Mouse (Mus musculus): ENCODE results near the gene Myo16.

GRCm38 (mm10) chr8:10629862-10630261 is 476.2 kb downstream of the Myo16 start:
- no peak for TF ChIP-seq GATA1 (IDR thresholded peaks at IDR 0.05; ENCODE audit: borderline replicate concordance, low read length)
- no peak for TF ChIP-seq FLI1 (IDR thresholded peaks at IDR 0.05; ENCODE audit: low read length)

Data from megakaryocyte, embryonic 14.5 days (primary cell).